Mouse (Mus musculus) CH12F3 (cell line): ENCODE measurements around the gene Atp6v1e1.
"Not testable (repeated sequence)": the region's sequence is repeated elsewhere in the genome, so short reads cannot be mapped to it uniquely, and the experiment has no call there.

ENCODE experiments used
- in situ Hi-C: fragments of 300-500 bp; cut with MboI; formaldehyde crosslinking; loops from 2 replicates; pipeline ENCODE4 v1.14.3; 2020; ENCODE audit warnings: low sequenced_read_pairs

Atp6v1e1 gene

DNA sequence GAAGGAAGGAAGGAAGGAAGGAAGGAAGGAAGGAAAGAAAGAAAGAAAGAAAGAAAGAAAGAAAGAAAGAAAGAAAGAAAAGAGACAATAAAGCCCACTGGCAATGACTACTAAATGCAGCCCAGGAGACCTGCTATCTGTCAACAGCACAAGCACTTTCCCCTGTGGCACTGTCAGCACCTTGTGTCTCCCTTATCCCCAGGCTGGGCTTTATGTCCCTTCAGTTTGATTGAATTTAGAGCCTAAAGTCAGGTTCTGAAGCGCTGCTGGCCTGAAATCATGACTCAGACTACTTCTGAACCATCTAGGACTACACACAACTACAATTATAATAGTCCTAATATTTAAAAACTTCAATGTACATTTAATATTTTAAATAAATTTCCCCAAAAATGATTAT, 1.7 kb downstream of the Atp6v1e1 start:
- in situ Hi-C loops = no loop called here

DNA sequence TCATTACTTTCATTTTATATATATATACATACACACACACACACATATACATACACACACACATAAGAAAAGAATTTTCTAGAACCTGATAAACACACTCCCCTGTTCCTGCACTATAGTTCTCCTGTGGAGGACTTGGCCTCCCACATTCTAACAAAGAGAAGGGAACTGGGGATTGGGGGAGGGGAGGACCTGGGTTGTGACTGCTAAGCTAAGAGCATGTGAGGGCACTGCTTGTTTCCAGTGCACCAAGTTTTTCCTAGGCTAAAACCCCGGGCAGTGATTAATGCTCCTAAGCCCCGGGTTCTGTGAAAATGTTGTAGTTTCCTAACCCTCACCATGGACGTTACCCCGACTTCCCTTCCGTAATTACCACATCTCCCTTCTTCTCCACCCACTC, 2.4 kb downstream of the Atp6v1e1 start:
- in situ Hi-C loops = no loop called here

DNA sequence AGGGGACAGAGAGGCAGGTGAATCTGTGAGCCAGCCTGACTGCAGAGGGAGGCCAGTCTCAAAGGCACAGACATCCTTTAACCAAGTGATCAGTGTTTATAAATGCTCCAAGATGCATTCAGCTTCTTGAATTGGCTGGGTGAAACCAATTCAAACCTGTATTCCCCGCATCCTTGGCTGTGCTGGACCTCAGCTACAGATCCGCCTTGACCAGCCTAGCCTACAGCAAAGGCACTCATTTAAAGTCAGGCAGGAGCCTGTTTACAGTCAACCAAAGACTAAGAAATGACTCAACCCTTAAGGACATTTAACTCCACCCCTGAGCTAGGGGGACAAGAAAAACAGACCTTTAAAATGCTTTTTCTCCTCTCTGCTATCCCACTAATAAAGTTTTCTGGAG, 3.3 kb downstream of the Atp6v1e1 start:
- in situ Hi-C loops = no loop called here

DNA sequence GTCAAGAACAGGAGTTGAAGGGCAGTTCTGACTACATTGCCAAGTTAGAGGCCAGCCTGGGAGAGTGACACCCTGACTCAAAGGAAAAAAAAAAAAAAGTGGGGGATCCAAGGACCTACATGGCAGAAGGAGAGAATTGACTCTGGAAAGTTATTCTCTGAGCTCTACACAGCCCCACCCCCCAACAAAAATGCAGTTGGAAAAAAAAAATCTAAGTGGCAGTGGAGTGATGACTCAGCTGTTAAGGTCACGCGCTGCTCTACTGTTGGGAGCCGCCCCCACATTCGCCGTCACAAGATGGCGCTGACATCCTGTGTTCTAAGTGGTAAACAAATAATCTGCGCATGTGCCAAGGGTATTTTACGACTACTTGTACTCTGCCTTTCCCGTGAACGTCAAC, 10.6 kb downstream of the Atp6v1e1 start:
- in situ Hi-C loops = not testable (repeated sequence)

DNA sequence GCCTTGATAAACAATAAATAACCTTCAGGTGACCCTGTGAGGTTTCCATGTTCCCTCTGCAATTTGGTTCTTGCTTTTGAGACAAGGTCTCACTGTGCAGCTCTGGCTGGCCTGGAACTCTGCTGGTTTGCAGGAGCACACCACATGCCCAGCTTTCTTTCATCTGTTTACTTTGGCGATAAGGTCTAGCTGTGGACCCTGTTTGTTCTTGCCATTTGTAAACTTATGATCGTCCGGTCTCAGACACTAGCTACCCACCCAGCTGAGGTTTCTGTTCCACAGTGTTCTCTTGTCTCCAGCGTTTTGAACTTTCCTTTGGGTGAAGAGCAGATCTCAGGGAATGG, 14.9 kb downstream of the Atp6v1e1 start:
- in situ Hi-C loops = no loop called here

DNA sequence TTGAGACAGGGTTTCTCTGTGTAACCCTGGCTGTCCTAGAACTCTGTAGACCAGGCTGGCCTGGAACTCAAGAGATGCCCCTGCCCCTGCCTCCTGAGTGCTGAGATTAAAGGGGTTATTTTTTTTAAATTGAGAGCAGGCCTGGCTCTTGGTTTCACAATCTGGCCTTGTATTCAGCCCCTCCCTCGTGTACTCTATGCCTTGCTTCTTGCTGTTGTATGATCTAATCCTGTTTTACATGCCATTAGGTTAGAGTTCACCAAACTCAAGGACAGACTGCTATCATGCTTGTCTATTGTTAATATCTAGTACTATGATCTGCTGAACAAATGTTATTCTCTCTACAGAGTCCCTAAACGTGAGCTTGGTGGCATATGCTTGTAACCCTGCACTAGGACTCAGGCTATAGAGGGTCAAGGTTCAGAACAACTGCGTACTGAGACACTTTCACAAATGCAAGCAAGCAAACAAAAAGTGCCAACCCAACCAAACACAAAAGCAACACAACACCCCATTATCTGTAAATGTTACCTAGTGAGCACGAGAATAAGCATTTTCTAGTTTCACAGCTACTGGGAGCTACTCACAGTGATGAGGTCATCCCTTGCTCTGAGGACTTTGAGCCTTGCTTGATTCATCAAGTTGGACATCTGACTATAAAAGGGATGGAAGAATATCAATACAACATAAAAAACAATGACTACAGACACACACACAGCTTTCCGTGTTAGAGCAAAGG, 15.4 kb downstream of the Atp6v1e1 start:
- in situ Hi-C loops = no loop called here

DNA sequence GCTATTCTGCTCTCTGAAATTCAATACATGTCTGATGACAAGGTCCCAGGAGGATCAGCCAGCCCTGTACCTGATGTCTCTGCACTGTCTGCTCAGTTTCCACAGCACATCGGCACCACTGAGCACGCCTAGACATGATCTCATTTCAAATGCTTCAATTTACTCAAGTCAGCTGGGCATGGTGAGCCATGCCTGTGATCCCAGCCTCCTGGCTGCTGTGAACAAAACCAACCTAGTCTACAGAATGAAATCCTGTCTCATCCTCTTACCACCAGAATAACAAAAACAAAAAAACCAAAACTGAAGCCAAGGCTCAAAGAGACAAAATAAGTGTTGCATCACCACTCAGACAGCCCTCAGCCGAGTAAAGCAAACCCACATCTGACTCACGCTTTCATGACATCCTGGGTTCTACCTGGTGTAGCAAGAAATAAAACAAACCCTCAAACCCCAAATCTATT, 23.0 kb downstream of the Atp6v1e1 start:
- in situ Hi-C loops = no loop called here

DNA sequence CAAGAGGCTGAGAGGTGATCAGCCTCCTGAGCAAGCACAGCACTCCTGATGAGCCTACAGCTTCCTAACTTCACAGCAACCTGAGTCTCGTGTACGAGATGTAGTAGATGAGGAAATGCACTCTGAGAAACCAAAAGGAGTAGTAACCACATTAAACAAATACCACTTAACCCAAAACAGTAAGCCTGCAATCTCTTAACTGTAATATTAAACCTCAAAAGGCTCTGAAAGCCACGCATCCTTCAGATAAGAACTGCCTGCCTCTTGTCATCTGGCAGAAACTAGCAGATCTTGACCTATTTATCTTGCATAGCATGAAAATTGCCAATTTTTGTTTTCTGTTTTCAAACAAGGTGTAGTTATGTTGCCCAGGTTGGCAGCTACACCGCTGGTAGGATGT, 23.7 kb downstream of the Atp6v1e1 start:
- in situ Hi-C loops = no loop called here

DNA sequence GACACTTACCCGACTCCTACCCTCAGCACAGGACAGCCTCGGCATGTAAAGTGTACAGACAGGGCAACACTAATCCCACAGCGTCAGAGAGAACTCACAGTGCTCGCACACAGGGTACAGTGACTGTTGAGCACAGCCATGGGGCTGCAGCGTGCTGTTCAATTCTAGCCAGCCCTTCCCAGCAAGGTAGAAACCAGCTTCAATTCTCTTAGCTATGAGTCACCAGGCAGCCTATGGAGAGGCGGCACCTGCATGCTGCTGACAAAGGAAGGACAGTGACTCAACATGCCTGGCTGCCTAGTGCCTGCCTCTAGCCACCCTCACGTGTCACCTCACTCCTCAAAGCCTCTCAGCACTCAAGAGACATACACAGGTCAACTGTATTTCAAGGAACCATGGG, 24.6 kb downstream of the Atp6v1e1 start:
- in situ Hi-C loops = no loop called here

DNA sequence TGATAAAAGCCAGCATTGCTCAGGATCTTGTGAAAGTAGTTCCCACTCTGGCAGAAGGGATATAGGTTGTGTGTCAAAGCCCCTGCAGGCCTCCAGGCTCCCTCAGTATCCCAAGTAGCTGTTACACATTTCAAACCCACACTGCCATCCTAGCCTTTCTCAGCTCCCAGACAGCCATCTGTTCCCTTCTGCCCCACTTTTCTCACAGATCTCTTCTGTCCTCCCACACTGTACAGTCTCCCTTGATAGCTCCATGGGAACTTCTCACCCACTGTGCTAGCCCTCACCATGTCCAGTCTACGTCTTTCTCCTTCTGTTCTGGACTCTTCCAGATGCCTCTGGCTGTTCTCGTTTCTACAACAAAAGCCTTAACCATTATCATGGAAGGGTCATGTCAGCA, 26.5 kb downstream of the Atp6v1e1 start:
- in situ Hi-C loops = no loop called here

DNA sequence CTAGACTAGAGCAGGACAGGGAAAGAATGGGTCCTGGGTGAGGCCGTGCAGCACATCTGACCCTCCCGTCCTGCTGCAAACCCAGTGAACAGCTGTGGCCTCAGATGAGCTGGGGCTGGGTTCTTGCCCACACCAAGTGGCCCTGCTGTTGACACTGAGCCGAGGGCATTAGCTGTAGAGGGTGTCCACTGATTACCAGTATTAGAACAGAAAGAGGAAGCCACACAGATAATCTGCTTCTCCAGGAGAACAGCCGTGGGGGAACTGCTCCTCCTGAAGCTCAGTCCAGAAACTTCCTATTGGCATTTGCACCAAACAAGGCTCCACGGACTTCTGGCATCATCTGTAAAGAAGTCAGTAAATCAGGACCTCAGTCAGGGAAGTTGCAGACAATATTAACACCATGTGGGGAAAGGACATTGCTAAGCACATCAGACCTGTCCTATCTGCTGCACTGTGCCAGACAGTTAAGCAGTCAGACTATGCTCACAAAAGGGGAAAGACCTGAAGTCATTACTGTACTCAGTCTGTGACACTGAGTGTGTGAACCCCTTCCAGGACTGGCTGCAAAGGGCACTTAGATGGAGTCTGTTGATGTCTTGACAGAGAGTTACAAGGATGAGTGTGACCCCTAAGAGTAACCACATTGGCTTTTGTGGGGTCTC, 27.0 kb downstream of the Atp6v1e1 start:
- in situ Hi-C loops = no loop called here

DNA sequence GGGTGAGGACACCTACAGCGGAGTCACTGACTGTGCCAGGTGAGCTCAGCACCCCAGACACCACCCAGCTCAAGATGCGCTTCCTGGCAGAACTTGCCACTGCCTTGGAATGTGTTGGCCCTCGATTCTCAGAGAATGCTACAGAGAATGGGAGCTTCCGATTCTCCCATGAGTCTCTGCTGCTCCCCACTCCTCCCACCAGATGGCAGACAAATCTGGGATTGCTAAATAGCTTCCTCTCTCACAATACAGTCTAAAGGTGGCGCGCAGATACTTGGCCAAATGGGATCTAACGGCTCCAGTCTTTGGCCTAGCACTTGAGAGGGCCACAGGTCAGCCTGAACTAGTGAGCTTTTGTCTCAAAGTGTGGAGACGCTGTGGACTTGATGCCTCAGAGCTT, 29.6 kb downstream of the Atp6v1e1 start:
- in situ Hi-C loops = no loop called here

DNA sequence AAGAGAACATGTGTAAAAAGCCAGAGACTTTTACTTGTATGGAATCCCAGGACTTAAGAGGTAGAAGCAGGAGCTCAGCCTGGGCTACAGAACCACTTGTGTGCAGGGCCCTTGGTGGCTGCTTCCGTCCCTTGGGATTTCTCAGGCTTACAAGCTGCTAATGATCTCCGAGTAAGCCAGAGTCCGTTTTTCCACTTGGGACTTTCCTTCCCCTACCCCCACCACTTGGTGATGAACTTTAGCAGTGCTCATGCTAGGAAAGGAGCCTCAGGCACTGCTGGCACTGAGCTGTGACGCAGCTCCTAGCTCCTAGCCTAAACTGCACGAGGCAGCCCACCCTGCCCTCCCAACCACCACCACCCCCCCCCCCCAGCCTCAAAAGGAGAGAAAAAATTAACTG, 31.9 kb downstream of the Atp6v1e1 start:
- in situ Hi-C loops = no loop called here

DNA sequence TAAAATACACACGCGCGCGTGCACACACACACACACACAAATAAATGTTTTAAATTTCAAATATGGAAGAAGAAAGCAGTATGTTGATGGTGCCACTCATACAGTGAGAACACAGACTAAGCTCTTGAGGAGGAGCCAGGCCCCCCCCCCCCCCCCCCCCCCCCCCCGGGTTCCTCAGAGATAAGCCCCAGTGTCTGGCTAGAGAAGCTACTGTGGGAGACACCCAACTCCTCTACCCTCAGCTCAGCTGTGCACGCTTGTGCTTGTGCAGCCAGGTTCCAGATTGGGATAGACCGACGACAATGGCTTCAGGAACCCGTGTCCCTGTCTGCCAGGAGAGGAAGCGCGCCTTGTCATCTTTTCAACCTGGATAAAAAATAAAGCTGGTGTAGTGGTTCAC, 32.4 kb downstream of the Atp6v1e1 start:
- in situ Hi-C loops = no loop called here

DNA sequence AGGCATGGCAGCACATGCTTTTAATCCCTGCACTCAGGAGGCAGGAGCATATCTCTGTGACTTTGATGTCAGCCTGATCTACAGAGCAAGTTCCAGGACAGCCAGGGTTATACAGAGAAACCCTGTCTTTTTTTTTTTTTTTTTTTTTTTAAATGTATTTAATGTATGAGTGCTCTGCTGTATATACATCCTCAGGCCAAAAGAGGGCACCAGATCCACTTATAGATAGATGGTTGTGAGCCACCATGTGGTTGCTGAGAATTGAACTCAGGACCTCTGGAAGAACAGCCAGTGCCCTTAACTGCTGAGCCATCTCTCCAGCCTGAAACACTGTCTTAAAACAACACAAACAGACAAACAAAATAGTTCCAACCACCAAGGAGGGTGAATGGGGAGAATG, 33.7 kb downstream of the Atp6v1e1 start:
- in situ Hi-C loops = no loop called here

DNA sequence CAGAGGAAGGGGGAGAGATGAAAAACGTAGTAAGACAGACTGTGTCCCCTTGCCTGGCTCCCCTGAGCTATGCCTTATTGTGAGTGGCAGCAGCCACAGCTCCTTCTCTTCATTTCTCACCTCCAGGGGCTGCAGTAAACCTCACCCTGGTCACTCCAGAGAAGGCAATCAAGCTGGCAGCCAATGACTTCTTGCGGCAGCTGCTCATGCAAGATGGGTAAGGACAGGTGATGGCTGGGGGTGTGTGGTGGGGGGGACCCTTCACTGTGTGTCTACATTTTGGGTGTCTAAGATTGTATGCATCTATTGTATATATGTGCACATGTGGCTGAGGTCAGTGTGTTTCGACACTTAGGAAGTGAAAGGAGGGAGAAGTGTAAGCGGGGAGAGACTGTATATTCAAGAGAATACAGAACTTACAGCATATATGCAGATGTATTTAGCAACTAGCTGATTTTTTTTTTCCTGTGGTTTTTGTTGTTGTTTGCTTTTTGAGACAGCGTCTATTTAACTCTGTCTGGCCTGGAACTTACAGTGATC, 34.5 kb downstream of the Atp6v1e1 start:
- in situ Hi-C loops = no loop called here

DNA sequence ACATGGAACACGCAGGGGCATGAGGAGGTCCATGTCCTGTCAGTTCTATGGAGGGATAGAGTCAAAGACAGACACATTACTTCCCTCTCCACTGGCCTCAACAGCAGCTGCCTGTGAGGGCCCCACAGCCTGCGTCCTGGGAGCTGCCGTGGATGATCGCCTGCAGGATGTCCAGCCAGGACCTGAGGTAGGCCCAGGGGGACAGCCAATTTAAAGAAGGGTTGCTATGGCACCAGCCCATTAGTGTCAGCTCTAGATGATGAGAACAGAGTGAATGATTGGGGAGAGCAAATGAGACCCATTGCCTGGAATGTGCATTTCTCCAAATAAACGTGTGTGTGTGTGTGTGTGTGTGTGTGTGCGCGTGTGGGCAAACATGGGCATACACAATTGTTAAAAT, 38.2 kb downstream of the Atp6v1e1 start:
- in situ Hi-C loops = no loop called here

DNA sequence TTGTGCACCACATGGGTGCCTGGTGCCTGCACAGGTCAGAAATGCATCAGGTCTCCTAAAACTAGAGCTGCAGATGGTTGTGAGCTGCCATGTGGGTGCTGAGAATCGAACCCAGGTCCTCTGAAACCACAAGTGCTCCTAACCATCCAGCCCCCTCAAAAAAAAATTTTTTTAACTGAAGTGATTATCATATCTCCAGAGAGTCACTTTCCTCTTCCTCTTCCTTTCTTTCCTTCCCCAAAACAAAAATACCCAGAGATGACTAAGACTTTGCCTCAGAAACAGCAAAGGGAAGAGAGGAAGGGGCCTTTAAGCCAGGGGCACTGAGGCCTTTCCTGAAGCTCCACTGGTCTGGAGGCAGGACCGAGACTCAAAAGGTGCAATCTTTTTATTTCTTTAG, 39.6 kb downstream of the Atp6v1e1 start:
- in situ Hi-C loops = no loop called here

DNA sequence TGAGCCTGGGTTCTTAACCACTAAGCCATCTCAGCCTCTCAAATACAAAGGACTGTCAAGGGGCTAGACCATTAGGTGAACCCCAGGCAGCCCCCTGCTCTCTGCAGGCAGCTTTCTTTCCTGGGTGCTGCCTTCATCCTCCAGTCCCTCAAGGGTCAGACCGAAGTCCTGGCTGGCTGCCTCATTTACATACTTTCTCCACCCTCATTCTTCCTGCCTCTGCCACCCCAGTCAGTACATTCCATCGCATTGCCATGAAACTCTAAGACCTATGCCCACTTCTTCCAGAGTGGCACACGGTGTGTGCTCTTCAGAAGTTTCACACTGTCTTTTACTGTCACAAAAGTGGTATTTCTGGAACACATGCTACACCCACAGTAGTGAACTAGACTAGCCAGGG, 44.4 kb downstream of the Atp6v1e1 start:
- in situ Hi-C loops = no loop called here

DNA sequence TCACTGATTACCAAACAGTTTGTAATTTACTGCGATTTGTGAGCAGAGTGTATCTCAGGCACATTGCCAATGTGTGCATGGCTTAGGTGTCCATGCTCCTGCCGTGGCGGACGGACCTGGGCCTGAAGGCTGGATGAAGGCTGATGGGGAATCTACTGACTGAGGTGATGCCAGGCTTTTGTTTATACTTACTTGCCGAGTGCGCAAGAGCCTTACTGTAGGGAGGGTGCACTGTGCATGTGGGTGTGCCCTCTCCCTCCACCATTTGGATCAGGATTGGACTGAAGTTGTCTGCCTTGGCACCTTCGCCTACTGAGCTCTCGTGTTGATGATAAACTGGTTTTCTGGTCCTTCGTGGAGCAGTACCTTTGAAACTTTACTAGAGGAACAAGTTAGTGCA, 45.1 kb downstream of the Atp6v1e1 start:
- in situ Hi-C loops = no loop called here

DNA sequence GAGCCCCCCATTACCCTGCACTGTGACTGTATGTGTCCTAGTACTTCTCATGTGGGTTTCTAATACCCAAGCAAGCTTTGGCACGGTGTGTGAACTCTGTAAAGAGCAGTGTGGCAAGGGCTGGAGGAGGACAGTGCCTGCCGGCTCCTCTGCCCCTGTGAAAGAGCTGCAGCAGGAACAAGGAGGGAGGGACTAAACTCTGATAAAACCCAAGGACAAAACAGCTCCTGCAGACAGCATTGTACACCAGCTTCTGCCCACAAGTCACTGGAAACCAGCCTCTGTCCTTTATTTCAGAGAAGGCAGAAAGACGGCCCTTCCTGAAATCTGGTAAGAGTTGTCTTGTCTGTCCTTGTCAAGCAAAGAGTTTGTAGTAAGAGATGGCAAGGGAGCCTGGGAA, 46.3 kb downstream of the Atp6v1e1 start:
- in situ Hi-C loops = no loop called here

DNA sequence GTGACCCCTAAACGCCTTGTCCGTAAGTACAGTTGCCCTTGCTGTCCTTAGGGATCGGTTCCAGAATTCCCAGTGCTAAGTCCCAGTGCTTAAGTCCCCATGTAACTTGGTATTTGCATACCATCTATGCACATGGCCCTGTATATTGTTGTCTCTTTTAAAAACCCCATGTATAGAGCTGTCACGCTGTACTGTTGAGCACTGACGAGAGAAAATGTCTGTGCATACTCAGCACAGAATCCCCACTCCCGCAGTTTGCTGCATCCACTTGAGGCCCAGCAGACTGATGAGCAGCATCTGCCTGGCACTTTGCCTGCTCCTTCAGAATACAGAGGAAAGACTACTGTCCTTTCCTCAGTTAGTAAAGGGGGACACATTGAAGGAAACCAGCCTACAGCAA, 48.8 kb downstream of the Atp6v1e1 start:
- in situ Hi-C loops = loop anchor here (25.0 kb wide), 1 partner anchor 811 kb away; no protein-coding TSS in a partner anchor
